Mouse (Mus musculus) bone marrow, adult 2 months (tissue): ENCODE measurements around the gene Foxr1.
A peak's percentile ranks its signal among the peaks of the same experiment; 100 is the strongest.

Experiments
- CTCF ChIP-seq: fragments of 200-500 bp; IDR thresholded peaks from 2 replicates; pipeline ENCODE4 v1.5.1; 2011; ENCODE audit warnings: low read length, control low read depth; ENCODE audit not compliant: control insufficient read depth, insufficient read depth
- POLR2A ChIP-seq: fragments of 200-500 bp; IDR thresholded peaks from 2 replicates; pipeline ENCODE4 v1.6.1; 2011; ENCODE audit warnings: low read depth, mild to moderate bottlenecking, control low read depth, low read length, borderline replicate concordance; ENCODE audit not compliant: control insufficient read depth

DNA sequence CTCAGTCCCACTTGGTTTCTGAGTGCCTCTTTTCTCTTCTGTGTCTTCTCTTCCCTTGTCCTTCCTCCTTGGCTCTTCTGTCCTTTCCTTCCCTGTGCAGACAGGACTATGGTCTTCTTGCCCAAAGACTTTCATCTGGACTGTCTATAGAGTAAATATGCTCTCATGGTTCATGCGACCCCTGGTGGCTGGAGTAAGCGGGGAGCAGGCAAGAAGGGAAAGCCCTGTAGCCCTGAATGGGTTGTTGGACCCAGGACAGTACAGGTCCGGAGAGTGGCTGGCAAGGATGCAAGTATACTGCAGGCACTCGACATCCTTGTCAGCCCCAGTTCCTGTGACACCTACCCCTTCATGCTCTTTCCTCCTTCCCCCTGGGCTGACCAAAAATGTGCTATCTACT, 49.5 kb downstream of the Foxr1 start:
- no peak for TF ChIP-seq POLR2A
- peak; percentile 81 for TF ChIP-seq CTCF
